ENCODE assay signal across 8 mouse cellular contexts in the genomic region with DNA sequence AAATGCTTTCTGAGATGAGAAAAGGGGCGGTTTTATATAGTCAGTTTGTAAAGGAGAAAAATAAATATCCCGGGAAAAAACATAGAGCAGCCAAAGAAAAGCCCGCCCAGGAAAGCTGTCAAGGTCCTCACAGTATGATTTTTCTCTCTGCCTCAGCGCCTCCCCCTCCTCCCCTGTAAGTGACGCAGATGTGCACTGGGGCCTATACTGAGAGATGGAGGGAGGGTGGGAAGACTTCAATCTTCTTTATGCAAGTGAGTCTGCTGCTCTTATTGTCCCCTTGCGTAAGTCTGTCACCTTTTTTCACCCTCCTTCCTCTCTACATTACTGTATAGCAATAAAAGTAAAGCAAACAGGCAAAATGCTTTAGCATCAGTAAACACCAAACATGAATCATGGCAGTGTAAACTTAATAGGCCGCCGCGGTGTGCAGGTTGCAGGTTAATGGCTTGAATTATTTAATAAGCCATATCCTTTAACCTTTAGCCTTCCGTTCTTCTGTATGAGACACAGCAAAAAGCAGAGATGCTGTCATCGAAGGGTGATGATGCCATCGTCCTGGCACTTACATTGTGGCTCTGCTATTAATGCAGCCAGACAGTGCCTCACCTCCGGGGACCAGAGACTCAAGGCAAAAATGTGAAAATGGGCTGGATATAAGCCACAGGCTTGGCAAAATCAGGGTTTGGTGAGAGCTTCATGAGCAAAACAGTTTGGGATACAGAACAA. TPM values are rescaled to one million over a fixed set of nuclear protein-coding genes. Genes with fewer than 3 reads are reported as not detected.
DNase-seq lines count a peak whose midpoint lies in the region; ATAC-seq and TF ChIP-seq lines count a peak whose summit lies in the region.

Gene Klhl1, minus strand, starts transcription at position 149 of the 729 bp plus-strand sequence.

- H3K27me3 ChIP-seq in embryonic facial prominence, embryonic 12.5 days: peaks cover 27% of the 10 kb centered on the region
- H3K27me3 ChIP-seq in intestine, postnatal 0 days (replicated peaks; ENCODE audit: control insufficient read depth, insufficient read depth, low read length): peaks cover 23% of the 10 kb centered on the region; the same call in 1 of the 2 replicates
- no peaks in the 10 kb centered on the region for H3K27me3 ChIP-seq in neural tube, embryonic 14.5 days (ENCODE audit: control insufficient read depth, insufficient read depth, low read length)

- H3K4me2 ChIP-seq in embryonic facial prominence, embryonic 12.5 days (replicated peaks): peak within 1 kb of the TSS; percentile 83
- H3K4me2 ChIP-seq in intestine, postnatal 0 days (replicated peaks; ENCODE audit: low read depth): peak within 1 kb of the TSS; percentile 64
- peak within 1 kb of the TSS; percentile 82 for H3K4me2 ChIP-seq in neural tube, embryonic 14.5 days (ENCODE audit: low read depth, low read length)

- 0 out of 2 replicates have a peak, but pooled peaks have one; percentile 72 for ATAC-seq in embryonic facial prominence, embryonic 12.5 days (ENCODE audit: insufficient number of reproducible peaks, insufficient read depth, low FRiP score, low TSS enrichment)
- ATAC-seq in intestine, postnatal 0 days: no peak
- peak; percentile 95 for ATAC-seq in neural tube, embryonic 14.5 days (ENCODE audit: low read depth)

- H3K4me3 ChIP-seq in embryonic facial prominence, embryonic 12.5 days: peak within 1 kb of the TSS; percentile 37
- H3K4me3 ChIP-seq in intestine, postnatal 0 days (ENCODE audit: low read depth, low read length): peak within 1 kb of the TSS; percentile 32
- peak within 1 kb of the TSS; percentile 63 for H3K4me3 ChIP-seq in neural tube, embryonic 14.5 days (ENCODE audit: low read depth, low read length)

- no peak for TF ChIP-seq CTCF in intestine, postnatal 0 days (IDR thresholded peaks at IDR 0.05; ENCODE audit: low read depth)

- WGBS in embryonic facial prominence, embryonic 12.5 days: 46% methylated on average over 13 of the region's 13 CpGs
- WGBS in intestine, postnatal 0 days: 52% methylated on average over 13 of the region's 13 CpGs
- WGBS in neural tube, embryonic 14.5 days: 23% methylated on average over 13 of the region's 13 CpGs

- DNase-seq in layer of hippocampus, postnatal 14 days (ENCODE audit: low spot score in 2 of 2): peak; percentile 3 to 9
- DNase-seq in layer of hippocampus, adult 18-20 months (ENCODE audit: low spot score in 2 of 2): no peak
- DNase-seq in gastrocnemius, postnatal 4 days (ENCODE audit: low spot score in 2 of 2): no peak
- no peak for DNase-seq in kidney, adult 11 months
- no peak for DNase-seq in adipocyte (ENCODE audit: low spot score)

- no peak within 1 kb of the TSS for H3K27ac ChIP-seq in embryonic facial prominence, embryonic 12.5 days
- H3K27ac ChIP-seq in intestine, postnatal 0 days (ENCODE audit: low read depth, low read length): no peak within 1 kb of the TSS
- peak within 1 kb of the TSS; percentile 75 for H3K27ac ChIP-seq in neural tube, embryonic 14.5 days (ENCODE audit: low read depth, low read length)

- no peaks in the 10 kb centered on the region for H3K4me1 ChIP-seq in embryonic facial prominence, embryonic 12.5 days
- no peaks in the 10 kb centered on the region for H3K4me1 ChIP-seq in intestine, postnatal 0 days (replicated peaks; ENCODE audit: control insufficient read depth, insufficient read depth, low read length)
- H3K4me1 ChIP-seq in neural tube, embryonic 14.5 days (ENCODE audit: control insufficient read depth, insufficient read depth, low read length): no peaks in the 10 kb centered on the region

- no peaks in the 10 kb centered on the region for H3K9me3 ChIP-seq in embryonic facial prominence, embryonic 12.5 days
- no peaks in the 10 kb centered on the region for H3K9me3 ChIP-seq in intestine, postnatal 0 days (ENCODE audit: control insufficient read depth)
- no peaks in the 10 kb centered on the region for H3K9me3 ChIP-seq in neural tube, embryonic 14.5 days (ENCODE audit: control insufficient read depth, low read length)

- peak within 1 kb of the TSS; percentile 22 for H3K9ac ChIP-seq in embryonic facial prominence, embryonic 12.5 days
- H3K9ac ChIP-seq in intestine, postnatal 0 days (ENCODE audit: low read depth, low read length): 0 out of 2 replicates have a peak within 1 kb of the TSS, but pooled peaks have one; percentile 7
- peak within 1 kb of the TSS; percentile 70 for H3K9ac ChIP-seq in neural tube, embryonic 14.5 days (replicated peaks; ENCODE audit: low read depth, low read length)

- no peaks in the 10 kb centered on the region for H3K36me3 ChIP-seq in embryonic facial prominence, embryonic 12.5 days
- H3K36me3 ChIP-seq in intestine, postnatal 0 days (ENCODE audit: control insufficient read depth, insufficient read depth): no peaks in the 10 kb centered on the region
- H3K36me3 ChIP-seq in neural tube, embryonic 14.5 days (ENCODE audit: control insufficient read depth, insufficient read depth, low read length): no peaks in the 10 kb centered on the region

RNA-seq across cellular contexts. Expression of gene Klhl1, which starts in this region (rescaled TPM):
- total RNA-seq in layer of hippocampus, postnatal 14 days (2021): under 1 TPM; 0.16 to 0.52 TPM
- under 1 TPM; 0.53 to 0.72 TPM for total RNA-seq in layer of hippocampus, adult 18-20 months (2021)
- 0.19 and 0.20 TPM in 2 replicates for polyA plus RNA-seq in embryonic facial prominence, embryonic 12.5 days (2016; fragmentation: Nextera tagmentation; extraction: Ambion mirVana)
- polyA plus RNA-seq in intestine, postnatal 0 days (2015; fragmentation: Nextera tagmentation; extraction: Ambion mirVana): 0.10 and 0.14 TPM in 2 replicates
- 9.9 and 11.8 TPM in 2 replicates for polyA plus RNA-seq in neural tube, embryonic 14.5 days (2014; fragmentation: Nextera tagmentation; extraction: Ambion mirVana)
- not detected for total RNA-seq in gastrocnemius, postnatal 4 days (2021)

Comparison
In these comparisons a context has a peak if more than half of its experiments do, and no peak if none do; other contexts are left out.
1. Peak in DNase-seq in layer of hippocampus, postnatal 14 days; RNA of the gene not detected or under 1 TPM.
2. Peak in ATAC-seq, H3K4me3 ChIP-seq, H3K9ac ChIP-seq and H3K4me2 ChIP-seq in embryonic facial prominence, embryonic 12.5 days; RNA of the gene not detected or under 1 TPM.
3. H3K9ac ChIP-seq: peak in every context shown above with its lines; median percentile 70 in neural tube, embryonic 14.5 days; 22 in embryonic facial prominence, embryonic 12.5 days; 7 in intestine, postnatal 0 days.